Comparison of ENCODE assay signal across 8 mouse cellular contexts in the genomic region with DNA sequence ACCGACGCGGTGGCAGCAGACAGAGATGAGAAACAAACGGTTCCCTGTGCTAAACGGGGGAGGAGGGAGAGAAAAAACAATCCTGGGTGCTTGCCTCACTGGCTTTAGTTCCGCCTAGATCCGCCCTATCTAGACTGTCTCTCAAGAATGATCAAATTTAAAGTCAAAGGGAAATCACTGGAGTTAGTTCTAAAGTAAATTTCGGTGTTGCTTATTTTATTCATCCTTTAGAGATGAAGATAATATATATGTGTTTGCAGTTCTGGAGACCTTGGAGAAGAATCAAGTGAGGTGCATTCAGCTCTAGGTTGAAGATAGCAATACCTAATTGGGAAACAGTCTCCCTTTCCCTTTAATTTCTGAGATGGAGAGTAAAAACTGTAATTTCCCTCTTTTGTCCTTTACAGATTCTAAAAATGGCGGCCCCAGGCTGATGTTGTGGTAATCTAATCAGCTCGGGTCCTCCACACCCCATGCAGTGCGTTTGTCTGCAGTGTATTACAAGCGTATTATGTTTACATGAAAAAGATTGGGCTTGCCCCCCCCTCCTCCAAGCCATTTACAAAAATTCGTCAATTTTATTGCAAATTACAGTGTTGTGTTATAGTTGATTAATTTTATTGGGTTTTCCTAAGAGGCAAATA. TPM values are rescaled to one million over a fixed set of nuclear protein-coding genes. Genes with fewer than 3 reads are reported as not detected.
A peak's percentile ranks its signal among the peaks of the same experiment; 100 is the strongest.
DNase-seq lines count a peak whose midpoint lies in the region; ATAC-seq and TF ChIP-seq lines count a peak whose summit lies in the region.

No protein-coding gene starts in this region.

- no peak for TF ChIP-seq CTCF in gastrocnemius, adult 2 months (IDR thresholded peaks at IDR 0.05)

- no peak for ATAC-seq in midbrain, embryonic 13.5 days

- DNase-seq in gastrocnemius, adult 2 months: peak; percentile 22
- DNase-seq in gastrocnemius, postnatal 36 days: no peak
- peak; percentile 52 for DNase-seq in CD4-positive helper T cell, adult 2 months (ENCODE audit: low read depth, low spot score)
- peak; percentile 60 for DNase-seq in embryo, embryonic 10 days (ENCODE audit: low spot score)
- peak; percentile 72 for DNase-seq in induced T-regulatory cell, adult 2 months (ENCODE audit: low read depth)
- DNase-seq in layer of hippocampus, postnatal 10 days (ENCODE audit: low spot score in 2 of 2): no peak
- DNase-seq in adrenal gland, postnatal 10 days: no peak

- H3K27ac ChIP-seq in gastrocnemius, adult 2 months: peak overlapping the region; percentile 99
- peak overlapping the region; percentile 100 for H3K27ac ChIP-seq in midbrain, embryonic 13.5 days

- H3K9me3 ChIP-seq in midbrain, embryonic 13.5 days: no peaks in the 10 kb centered on the region

- no peaks in the 10 kb centered on the region for H3K27me3 ChIP-seq in midbrain, embryonic 13.5 days

- H3K4me2 ChIP-seq in midbrain, embryonic 13.5 days (replicated peaks): peak overlapping the region; percentile 91

- H3K9ac ChIP-seq in midbrain, embryonic 13.5 days (replicated peaks): peak overlapping the region; percentile 100

- H3K4me1 ChIP-seq in midbrain, embryonic 13.5 days (replicated peaks): peaks cover 25% of the 10 kb centered on the region

- intact Hi-C loops in gastrocnemius, adult 2 months (cut with DNase I): no loop called here
- intact Hi-C loops in gastrocnemius, postnatal 36 days (cut with DNase I): no loop called here

- no peaks in the 10 kb centered on the region for H3K36me3 ChIP-seq in midbrain, embryonic 13.5 days

- under 1% methylated on average over 13 of the region's 13 CpGs for WGBS in midbrain, embryonic 13.5 days

- H3K4me3 ChIP-seq in gastrocnemius, adult 2 months: peak overlapping the region; percentile 94
- H3K4me3 ChIP-seq in midbrain, embryonic 13.5 days (replicated peaks): peak overlapping the region; percentile 99

RNA-seq across cellular contexts. Expression of a gene that starts 1.4 kb away (rescaled TPM):
- total RNA-seq in gastrocnemius, adult 2 months (2021): 10 to 100 TPM; 26.4 to 28.4 TPM
- 10 to 100 TPM; 22.2 to 25.6 TPM for total RNA-seq in gastrocnemius, postnatal 36 days (2021)
- 178 and 181 TPM in 2 replicates for polyA plus RNA-seq in midbrain, embryonic 13.5 days (2015; fragmentation: Nextera tagmentation; extraction: Ambion mirVana)
- 100 to 1,000 TPM; 114 to 131 TPM for total RNA-seq in layer of hippocampus, postnatal 10 days (2021)
- 10 to 100 TPM; 60.4 to 77.0 TPM for total RNA-seq in adrenal gland, postnatal 10 days (2021)

Comparison
In these comparisons a context has a peak if more than half of its experiments do, and no peak if none do; other contexts are left out.
1. DNase-seq: peak in gastrocnemius, adult 2 months (single experiment), CD4-positive helper T cell, adult 2 months (single experiment), embryo, embryonic 10 days (single experiment) and induced T-regulatory cell, adult 2 months (single experiment); none in gastrocnemius, postnatal 36 days (0 of 2), layer of hippocampus, postnatal 10 days (0 of 2) and adrenal gland, postnatal 10 days (single experiment).